Mouse (Mus musculus) kidney, embryonic 16.5 days (tissue): ENCODE data around the gene Bpifc. TPM values are rescaled to one million over a fixed set of nuclear protein-coding genes. Genes with fewer than 3 reads are reported as not detected.
"Not testable (repeated sequence)": the region's sequence is repeated elsewhere in the genome, so short reads cannot be mapped to it uniquely, and the experiment has no call there.

Experiments used
- ATAC-seq: fragments of 200-750 bp; cut with Nextera tagmentation; 2 replicates; pipeline ENCODE4 v1.8.0; 2017; ENCODE audit warnings: moderate TSS enrichment; ENCODE audit not compliant: low FRiP score, low TSS enrichment
- H3K27ac ChIP-seq: fragments of 300-500 bp; sonication (generic); 2 replicates; pipeline ENCODE4 v1.5.1; 2014; ENCODE audit warnings: low read length
- H3K27me3 ChIP-seq: fragments of 300-500 bp; sonication (generic); 2 replicates; pipeline ENCODE4 v1.6.1; 2014; ENCODE audit warnings: low read length, control low read depth, mixed read lengths; ENCODE audit not compliant: insufficient read depth
- H3K36me3 ChIP-seq: fragments of 300-500 bp; sonication (generic); 2 replicates; pipeline ENCODE4 v1.6.1; 2014; ENCODE audit warnings: low read length, control low read depth, mixed read lengths; ENCODE audit not compliant: insufficient read depth
- H3K4me1 ChIP-seq: fragments of 300-500 bp; sonication (generic); 2 replicates; pipeline ENCODE4 v1.6.1; 2014; ENCODE audit warnings: low read length, control low read depth, mixed read lengths; ENCODE audit not compliant: insufficient read depth
- H3K4me2 ChIP-seq: fragments of 300-500 bp; sonication (generic); replicated peaks from 2 replicates; pipeline ENCODE4 v1.6.1; 2014; ENCODE audit warnings: low read depth, low read length
- H3K4me3 ChIP-seq: fragments of 300-500 bp; sonication (generic); 2 replicates; pipeline ENCODE4 v1.5.1; 2014; ENCODE audit warnings: mild to moderate bottlenecking, low read length
- H3K9ac ChIP-seq: fragments of 300-500 bp; sonication (generic); replicated peaks from 2 replicates; pipeline ENCODE4 v1.6.1; 2014; ENCODE audit warnings: low read length
- H3K9me3 ChIP-seq: fragments of 300-500 bp; sonication (generic); 2 replicates; pipeline ENCODE4 v1.6.1; 2016; ENCODE audit warnings: low read length, control low read depth
- WGBS: fragments of 180-500 bp; shearing (Covaris S2); extraction: QIAGEN DNeasy Blood & Tissue Kit; methylation state at CpG from one replicate; pipeline ENCODE4 v1.1.7; 2014; 5-methylcytosine and 5-hydroxymethylcytosine counted together
- polyA plus RNA-seq: library from polyadenylated mRNA; unstranded; fragments of >200 nt; fragmentation: Nextera tagmentation; extraction: Ambion mirVana; gene quantifications from 2 replicates; pipeline ENCODE4 v1.2.1, GENCODE M21; 2015

Gene Bpifc
- polyA plus RNA-seq, 1 experiment from 2014 or later = 0.29 TPM

DNA sequence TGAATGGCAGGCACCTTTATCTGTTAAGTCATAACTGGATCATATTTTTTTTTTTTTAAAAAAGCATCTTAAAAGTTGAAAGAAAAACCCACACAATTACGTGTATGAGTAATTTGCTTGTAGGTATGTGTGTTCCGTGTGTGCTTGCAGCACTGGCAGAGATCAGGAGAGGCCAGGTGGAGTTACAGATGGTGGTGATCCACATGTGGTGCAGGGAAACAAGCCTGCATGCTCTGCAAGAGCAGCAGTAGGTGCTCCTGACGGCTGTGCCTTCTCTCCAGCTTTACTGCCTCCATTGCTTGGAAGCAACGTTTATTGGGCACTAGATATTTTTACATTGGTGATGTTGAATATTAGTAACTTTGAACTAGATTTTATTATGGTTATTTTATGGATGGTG lies 32.0 kb upstream of the Bpifc start:
- no peak for ATAC-seq
- Histone ChIP-seq H3K4me2 (no peak overlapping the region), H3K36me3 (peaks cover 29% of the 10 kb centered on the region), H3K4me3 (no peak overlapping the region), H3K4me1 (no peaks in the 10 kb centered on the region), H3K27me3 (no peaks in the 10 kb centered on the region), H3K27ac (no peak overlapping the region), H3K9ac (no peak overlapping the region), H3K9me3 (no peaks in the 10 kb centered on the region)
- 87% methylated on average over 4 of the region's 4 CpGs for WGBS

DNA sequence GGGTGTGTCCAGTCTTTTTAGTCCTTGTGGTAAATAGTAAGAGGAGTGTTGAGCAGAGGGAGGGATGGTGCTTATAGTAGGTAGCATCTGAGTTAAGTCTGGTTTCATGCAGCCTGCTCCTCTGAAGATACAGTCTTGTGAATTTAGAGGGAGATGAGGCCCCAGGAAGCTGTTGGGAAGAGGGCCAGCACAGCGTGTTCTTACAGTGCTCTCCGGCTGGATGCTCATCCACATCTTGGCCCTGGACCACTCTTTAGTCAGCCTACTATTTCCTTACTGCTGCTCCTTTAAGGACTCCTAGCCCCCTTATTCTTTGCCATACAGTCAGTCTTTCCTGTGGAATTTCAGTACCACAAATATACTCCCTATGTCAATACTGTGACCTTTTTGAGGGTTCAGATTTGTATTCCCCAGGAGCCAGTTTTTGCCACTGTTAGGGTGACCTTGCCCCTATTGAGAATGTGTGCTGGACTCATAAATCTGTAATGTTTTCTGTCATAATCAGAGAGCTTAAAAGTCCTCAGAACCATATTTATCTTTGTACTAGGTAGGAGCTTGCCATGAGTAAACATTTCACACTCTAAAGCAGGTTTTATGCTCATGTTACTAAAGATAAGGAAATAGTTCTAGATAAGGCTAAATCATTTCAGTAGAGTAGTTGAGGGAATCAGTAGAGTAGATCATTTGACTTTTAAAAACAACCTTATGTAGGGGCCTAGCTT lies 22.5 kb upstream of the Bpifc start:
- Histone ChIP-seq H3K27me3 (no peaks in the 10 kb centered on the region), H3K27ac (no peak overlapping the region), H3K9me3 (no peaks in the 10 kb centered on the region), H3K36me3 (peaks cover 23% of the 10 kb centered on the region; the same call in 1 of the 2 replicates), H3K9ac (no peak overlapping the region), H3K4me1 (no peaks in the 10 kb centered on the region), H3K4me3 (no peak overlapping the region), H3K4me2 (no peak overlapping the region)
- WGBS = 81% methylated on average over 2 of the region's 2 CpGs
- no peak for ATAC-seq

- H3K4me2 ChIP-seq = no peak overlapping the region
- peaks cover 24% of the 10 kb centered on the region for H3K36me3 ChIP-seq
- no peaks in the 10 kb centered on the region for H3K9me3 ChIP-seq
- no peak overlapping the region for H3K9ac ChIP-seq
- H3K27ac ChIP-seq = no peak overlapping the region
- no peak overlapping the region for H3K4me3 ChIP-seq
- H3K4me1 ChIP-seq = no peaks in the 10 kb centered on the region
- H3K27me3 ChIP-seq = no peaks in the 10 kb centered on the region
- no peak for ATAC-seq
- WGBS = 88% methylated on average over 3 of the region's 3 CpGs
Measured at GRCm38 (mm10) chr10:86032517-86032916, 20.8 kb upstream of the Bpifc start.

- Histone ChIP-seq H3K27me3 (no peaks in the 10 kb centered on the region), H3K4me1 (no peaks in the 10 kb centered on the region), H3K9ac (no peak overlapping the region), H3K9me3 (no peaks in the 10 kb centered on the region), H3K36me3 (peaks cover 16% of the 10 kb centered on the region), H3K27ac (no peak overlapping the region), H3K4me3 (no peak overlapping the region), H3K4me2 (no peak overlapping the region)
- no peak for ATAC-seq
- WGBS = 90% methylated on average over 7 of the region's 7 CpGs
Measured at GRCm38 (mm10) chr10:86030743-86031142, 19.0 kb upstream of the Bpifc start.

- not testable (repeated sequence) for H3K4me3 ChIP-seq, ATAC-seq
Measured at GRCm38 (mm10) chr10:86026807-86027206, 15.1 kb upstream of the Bpifc start.

GRCm38 (mm10) chr10:86026354-86026753 lies 14.7 kb upstream of the Bpifc start:
- Histone ChIP-seq H3K4me1 (peaks cover 17% of the 10 kb centered on the region), H3K36me3 (peaks cover 13% of the 10 kb centered on the region), H3K27me3 (no peaks in the 10 kb centered on the region), H3K27ac (no peak overlapping the region), H3K4me3 (no peak overlapping the region), H3K4me2 (no peak overlapping the region), H3K9ac (no peak overlapping the region), H3K9me3 (no peaks in the 10 kb centered on the region)
- no peak for ATAC-seq
- WGBS = 97% methylated on average over 3 of the region's 3 CpGs

More at GRCm38 (mm10) chr10:86026807-86027206, 15.1 kb upstream of the Bpifc start:
- not testable (repeated sequence) for H3K9me3 ChIP-seq, H3K9ac ChIP-seq, H3K27me3 ChIP-seq, H3K27ac ChIP-seq, H3K4me2 ChIP-seq
- Histone ChIP-seq H3K4me1 (peaks cover 15% of the 10 kb centered on the region), H3K36me3 (peaks cover 13% of the 10 kb centered on the region)
- WGBS = 77% methylated on average over 1 of the region's 1 CpGs

DNA sequence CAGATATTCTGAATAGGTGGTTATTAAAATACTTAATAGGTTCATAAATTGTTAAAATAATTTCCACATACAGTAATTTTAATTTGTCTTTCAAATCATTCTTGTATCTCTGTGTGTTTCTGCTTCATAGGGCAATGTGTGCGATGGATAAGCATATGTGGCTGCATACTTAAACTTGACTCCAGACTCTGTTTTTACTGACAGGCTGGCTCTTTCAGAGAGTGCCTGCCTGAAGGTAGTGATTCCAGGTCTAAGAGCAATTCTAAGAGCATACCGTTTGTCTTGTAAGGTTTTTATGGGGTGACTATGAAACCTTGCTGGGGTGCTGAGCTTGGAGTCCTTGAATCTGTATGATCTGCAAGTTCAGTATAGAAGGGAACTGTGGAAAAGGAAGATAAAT lies 14.2 kb upstream of the Bpifc start:
- WGBS = 85% methylated on average over 2 of the region's 2 CpGs

DNA sequence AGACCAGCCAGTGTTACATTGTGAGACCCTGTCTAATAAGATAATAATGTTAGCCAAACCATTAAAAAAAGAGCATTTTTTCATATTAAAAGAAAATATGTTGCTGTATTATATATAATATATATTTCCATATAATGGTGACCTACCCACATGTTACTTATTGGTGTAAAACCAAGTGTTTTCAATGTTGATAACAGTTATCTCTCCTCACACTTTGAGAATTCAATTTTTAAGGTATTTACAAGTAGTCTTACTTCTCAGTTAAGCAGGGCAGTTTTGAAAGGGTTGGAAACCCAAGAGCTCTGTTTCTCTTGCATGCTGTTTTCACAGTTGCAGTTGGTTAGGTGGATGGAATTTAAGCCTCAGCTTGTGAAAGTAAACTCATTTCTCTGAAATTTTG lies 11.5 kb upstream of the Bpifc start:
- H3K4me2 ChIP-seq = peak overlapping the region; percentile 81
- peak overlapping the region; percentile 97 for H3K4me3 ChIP-seq
- no peaks in the 10 kb centered on the region for H3K36me3 ChIP-seq
- no peaks in the 10 kb centered on the region for H3K27me3 ChIP-seq
- no peak overlapping the region for H3K27ac ChIP-seq
- no peaks in the 10 kb centered on the region for H3K9me3 ChIP-seq
- H3K9ac ChIP-seq = no peak overlapping the region
- no peak for ATAC-seq
- H3K4me1 ChIP-seq = peaks cover 20% of the 10 kb centered on the region

More for the DNA sequence above, 14.2 kb upstream of the Bpifc start:
- Histone ChIP-seq H3K4me2 (no peak overlapping the region), H3K4me1 (peaks cover 20% of the 10 kb centered on the region), H3K4me3 (no peak overlapping the region), H3K27ac (no peak overlapping the region), H3K9me3 (no peaks in the 10 kb centered on the region), H3K36me3 (peaks cover 13% of the 10 kb centered on the region), H3K27me3 (no peaks in the 10 kb centered on the region), H3K9ac (no peak overlapping the region)
- ATAC-seq = no peak

DNA sequence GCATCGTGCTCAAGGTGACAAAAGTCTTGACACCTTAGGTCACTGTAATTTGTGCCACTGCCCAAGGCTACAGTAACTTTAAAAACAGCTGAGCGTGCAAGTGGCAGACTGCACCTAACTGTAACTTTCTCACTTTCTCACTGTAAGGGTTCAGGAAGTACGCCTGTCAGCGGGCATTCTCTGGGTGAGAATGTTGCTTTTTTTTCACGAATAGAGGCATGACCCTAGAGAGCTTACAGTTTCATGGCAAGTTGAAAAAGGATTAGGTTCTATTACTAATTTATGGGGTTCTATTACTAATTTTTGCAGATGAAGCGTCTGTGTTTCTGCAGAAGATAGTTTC lies 10.8 kb upstream of the Bpifc start:
- H3K4me3 ChIP-seq = peak overlapping the region; percentile 97
- peak overlapping the region; percentile 81 for H3K4me2 ChIP-seq
- peaks cover 20% of the 10 kb centered on the region for H3K4me1 ChIP-seq
- 3% methylated on average over 6 of the region's 6 CpGs for whole genome bisulfite sequencing
- peak overlapping the region; percentile 95 for H3K27ac ChIP-seq
- H3K36me3 ChIP-seq = no peaks in the 10 kb centered on the region
- H3K9me3 ChIP-seq = no peaks in the 10 kb centered on the region
- ATAC-seq = no peak
- H3K27me3 ChIP-seq = no peaks in the 10 kb centered on the region
- peak overlapping the region; percentile 89 for H3K9ac ChIP-seq

- under 1% methylated on average over 82 of the region's 82 CpGs for WGBS
- Histone ChIP-seq H3K4me3 (peak within 1 kb of the TSS; percentile 97), H3K4me1 (peaks cover 20% of the 10 kb centered on the region), H3K27ac (peak within 1 kb of the TSS; percentile 95), H3K27me3 (no peaks in the 10 kb centered on the region), H3K9me3 (no peaks in the 10 kb centered on the region), H3K9ac (peak within 1 kb of the TSS; percentile 89), H3K36me3 (no peaks in the 10 kb centered on the region), H3K4me2 (peak within 1 kb of the TSS; percentile 81)
- peak; percentile 96 for ATAC-seq
Measured at GRCm38 (mm10) chr10:86021749-86022473, 10.2 kb upstream of the Bpifc start, which contains the start of gene Fbxo7. TSS of gene Fbxo7 (plus strand) at chr10:86021972.
